Mouse (Mus musculus) cerebellum, adult 8-10 months (tissue): ENCODE measurements around the gene Tnfrsf1b.

Experiments used
- DNase-seq: peaks from one replicate; pipeline ENCODE4 v3.0.0; 2022

The Tnfrsf1b gene

GRCm38 (mm10) chr4:145256144-145256543 lies 9.5 kb upstream of the Tnfrsf1b start:
- DNase-seq = no peak

GRCm38 (mm10) chr4:145254418-145254817 lies 7.7 kb upstream of the Tnfrsf1b start:
- no peak for DNase-seq

GRCm38 (mm10) chr4:145252611-145253010 lies 5.9 kb upstream of the Tnfrsf1b start:
- no peak for DNase-seq

- no peak for DNase-seq
These were observed 4.9 kb upstream of the Tnfrsf1b start for GRCm38 (mm10) chr4:145251546-145251945.

DNA sequence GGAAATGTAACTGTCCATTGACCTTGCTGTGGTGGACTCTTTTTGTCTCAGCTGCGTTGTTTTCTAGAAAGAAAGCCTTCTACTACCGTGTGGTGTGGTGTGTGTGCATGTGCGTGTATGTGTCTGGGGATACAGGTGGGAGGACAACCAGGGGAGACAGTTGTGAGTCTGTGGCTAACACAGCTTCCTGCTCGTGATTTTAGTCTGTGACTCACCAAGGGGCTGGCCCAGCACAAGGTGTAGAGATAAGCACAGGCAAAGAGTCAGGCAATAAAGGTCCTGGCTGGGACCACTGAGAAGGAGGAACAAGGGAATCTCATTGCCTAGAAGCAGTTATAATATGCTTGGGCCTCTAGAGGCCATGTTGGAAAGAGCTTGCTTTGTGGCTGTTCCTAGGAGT lies 3.3 kb upstream of the Tnfrsf1b start:
- DNase-seq = no peak

DNA sequence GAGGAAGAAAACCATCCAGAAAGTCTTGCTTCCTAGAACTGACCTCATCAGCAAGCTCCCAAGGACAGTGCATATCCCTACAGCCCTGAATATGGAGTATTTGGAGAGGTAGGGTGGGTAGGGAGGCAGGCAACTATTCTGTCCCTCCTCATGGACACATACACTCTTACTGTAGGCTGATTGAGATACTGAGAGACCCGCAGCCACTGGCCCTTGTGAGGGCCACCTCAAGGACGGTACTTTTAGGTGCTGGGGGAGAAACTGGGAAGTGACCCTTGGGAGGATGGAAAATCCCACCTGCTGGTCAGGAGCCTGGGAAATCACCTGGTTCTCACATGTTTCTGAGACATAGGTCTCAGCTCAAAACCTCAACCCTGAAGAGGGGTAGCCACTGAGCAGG lies 886 bp upstream of the Tnfrsf1b start:
- no peak for DNase-seq

- DNase-seq = no peak
These were observed 1.1 kb downstream of the Tnfrsf1b start for GRCm38 (mm10) chr4:145245581-145245980.

DNA sequence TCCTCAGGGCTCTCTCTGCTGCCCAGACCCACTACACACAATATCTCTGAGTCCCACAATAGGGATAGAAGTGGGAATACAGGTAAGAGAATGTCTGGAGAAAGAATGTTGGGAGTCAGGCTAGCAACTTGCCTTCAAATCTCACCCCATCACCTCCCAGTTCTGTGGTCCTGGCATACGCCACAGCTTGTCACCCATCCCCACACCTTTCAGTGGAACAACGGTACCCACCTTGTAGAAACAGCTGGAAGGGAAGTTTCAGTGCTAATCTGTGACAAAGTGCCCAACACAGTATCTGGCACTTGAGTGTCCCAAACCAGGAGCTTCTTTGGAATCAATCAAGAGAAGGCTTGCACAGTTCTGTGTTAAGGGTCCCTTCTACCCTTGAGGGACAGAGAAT lies 2.0 kb downstream of the Tnfrsf1b start:
- no peak for DNase-seq

- DNase-seq = no peak
These were observed 3.8 kb downstream of the Tnfrsf1b start for GRCm38 (mm10) chr4:145242719-145243350.

- no peak for DNase-seq
These were observed 5.9 kb downstream of the Tnfrsf1b start for GRCm38 (mm10) chr4:145240723-145241231.

DNA sequence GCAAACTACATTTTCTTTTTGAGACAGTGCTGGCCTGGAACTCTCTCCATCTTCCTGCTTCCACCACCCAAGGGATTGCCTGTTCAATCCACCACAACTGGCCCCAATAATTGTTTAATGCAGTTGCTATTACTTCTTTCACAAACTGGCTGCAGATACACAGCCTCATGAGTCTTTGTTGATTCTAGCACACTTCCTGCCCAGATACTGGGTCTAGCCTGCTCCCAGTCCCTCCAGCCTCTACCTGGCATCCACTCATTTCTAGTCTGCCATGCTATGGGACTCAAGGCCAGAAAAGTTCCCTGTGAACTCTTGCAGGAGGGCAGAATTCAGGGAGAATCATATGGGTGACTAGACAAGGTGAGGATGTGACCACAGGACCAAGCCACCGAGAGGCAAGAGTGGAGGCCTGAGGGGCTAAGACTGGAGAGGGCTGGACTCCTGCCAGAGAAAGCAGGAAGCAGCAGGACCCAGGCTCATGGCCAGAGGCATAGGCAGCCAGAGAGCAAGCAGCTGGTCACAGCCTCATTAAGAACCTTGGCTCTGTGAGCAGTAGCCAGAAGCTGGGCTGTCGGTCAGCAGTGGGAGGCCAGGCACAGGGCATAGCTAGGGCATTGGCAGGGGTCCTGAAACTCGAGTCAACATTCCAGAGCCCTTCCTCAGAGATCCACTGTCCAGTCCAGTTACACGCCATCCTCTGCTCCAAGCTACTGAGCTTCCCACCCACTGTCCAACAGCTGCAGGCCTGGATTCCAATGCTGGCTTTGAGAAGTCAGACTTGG lies 7.4 kb downstream of the Tnfrsf1b start:
- DNase-seq = no peak

DNA sequence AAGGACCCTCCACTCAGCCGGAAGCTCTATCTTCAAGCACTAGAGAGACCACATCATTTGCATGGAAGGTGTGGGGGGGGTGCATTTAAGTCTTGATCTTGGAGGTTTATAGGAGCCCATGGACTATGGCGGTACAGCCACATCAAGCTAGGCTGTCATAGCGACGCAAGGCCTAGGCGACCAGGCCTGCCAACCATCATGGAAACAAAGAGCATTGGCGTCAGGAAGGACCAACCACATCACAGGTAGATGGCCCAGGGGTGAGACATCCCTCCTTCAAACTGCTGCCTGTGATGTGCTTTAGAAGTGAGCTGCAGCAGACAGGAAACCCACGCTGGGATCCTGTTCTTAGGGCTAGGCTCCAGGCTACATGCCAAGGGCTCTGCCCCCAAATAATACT lies 10.6 kb downstream of the Tnfrsf1b start:
- no peak for DNase-seq

DNA sequence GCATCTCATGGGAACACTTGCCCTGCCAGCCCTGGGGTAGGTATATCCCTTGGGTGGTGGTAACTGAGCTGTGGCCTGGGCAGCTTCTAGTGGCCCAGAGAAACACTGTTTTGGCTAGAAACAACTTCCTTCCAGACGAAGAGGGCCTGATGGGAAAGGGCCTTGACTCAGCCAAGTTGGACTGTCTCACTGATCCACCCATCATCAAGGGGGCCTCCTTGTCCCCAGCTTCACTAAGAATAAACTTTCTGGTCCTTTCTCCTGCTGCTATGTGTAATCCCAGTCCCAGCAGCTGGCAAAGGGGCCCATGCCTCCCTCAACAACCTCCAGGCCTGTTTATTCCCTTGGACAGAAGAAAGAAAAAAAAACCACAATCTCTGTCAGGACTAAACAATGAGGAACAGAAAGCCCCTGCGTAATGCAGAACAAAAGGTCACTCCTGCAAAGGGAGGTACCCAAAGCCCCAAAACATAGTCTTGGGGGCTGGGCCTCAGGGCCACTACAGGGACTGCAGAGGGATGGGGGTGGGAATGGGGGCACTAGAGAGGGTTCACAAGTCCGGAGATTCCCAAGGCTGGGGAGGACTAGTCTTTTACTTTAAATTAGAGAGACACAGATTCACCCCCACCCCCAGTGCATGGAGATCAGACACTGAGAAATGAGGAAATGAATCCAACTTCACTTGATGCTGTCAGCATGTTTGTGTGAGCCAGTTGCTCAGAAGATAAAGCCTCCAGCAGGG lies 13.0 kb downstream of the Tnfrsf1b start:
- no peak for DNase-seq

GRCm38 (mm10) chr4:145231732-145232131 lies 14.9 kb downstream of the Tnfrsf1b start:
- DNase-seq = no peak

DNA sequence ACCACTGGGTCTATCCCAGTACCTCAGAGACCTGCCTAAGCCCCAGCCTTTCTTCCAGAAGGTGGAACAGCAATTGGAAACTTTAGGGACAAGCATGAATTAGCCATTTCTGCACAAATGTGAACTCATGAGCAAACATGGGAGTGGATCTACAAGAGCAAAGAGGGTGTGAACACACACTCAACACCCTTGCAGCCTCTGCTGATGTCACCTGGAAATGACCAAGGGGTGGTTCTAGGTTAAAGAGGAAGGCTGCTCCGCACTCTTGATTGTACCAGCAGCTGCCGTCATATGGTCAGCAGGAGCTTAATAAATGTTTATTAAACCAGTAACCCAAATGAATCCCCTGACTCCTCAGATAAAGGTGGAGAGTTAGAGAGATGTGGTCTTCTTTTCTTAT lies 16.0 kb downstream of the Tnfrsf1b start:
- DNase-seq = no peak

- DNase-seq = no peak
These were observed 17.0 kb downstream of the Tnfrsf1b start for GRCm38 (mm10) chr4:145229524-145230163.

DNA sequence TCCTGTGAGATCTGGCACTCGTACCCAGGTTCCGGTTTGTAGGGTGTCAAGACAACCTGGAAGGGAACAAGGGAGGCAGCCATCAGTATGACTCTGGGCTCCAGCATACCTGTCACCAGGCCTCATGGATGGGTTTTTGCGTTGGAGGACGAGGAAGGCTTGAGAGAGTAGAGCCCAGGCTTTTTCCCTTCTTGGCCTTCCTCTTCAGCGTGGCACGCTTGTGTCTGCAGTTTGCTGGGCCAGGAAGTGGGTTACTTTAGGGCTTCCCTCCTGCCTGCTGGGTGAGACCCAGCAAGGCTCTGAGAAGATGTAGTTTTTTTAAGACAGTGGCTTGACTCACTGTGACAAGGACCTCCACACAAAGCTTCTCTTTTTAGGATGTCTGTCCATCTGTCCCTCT lies 17.6 kb downstream of the Tnfrsf1b start:
- DNase-seq = no peak

GRCm38 (mm10) chr4:145224613-145225012 lies 22.1 kb downstream of the Tnfrsf1b start:
- DNase-seq = no peak

- DNase-seq = no peak
These were observed 24.6 kb downstream of the Tnfrsf1b start for GRCm38 (mm10) chr4:145222064-145222463.

- DNase-seq = no peak
These were observed 25.3 kb downstream of the Tnfrsf1b start for GRCm38 (mm10) chr4:145221379-145221778.

- DNase-seq = no peak
These were observed 26.7 kb downstream of the Tnfrsf1b start for GRCm38 (mm10) chr4:145220001-145220400.

GRCm38 (mm10) chr4:145219240-145219985 lies 27.3 kb downstream of the Tnfrsf1b start:
- DNase-seq = no peak
